Mouse (Mus musculus): ENCODE measurements around the gene Kazn.

- TF ChIP-seq CTCF (conservative IDR thresholded peaks at IDR 0.05; ENCODE audit: low read length): no peak
- TF ChIP-seq NANOG (IDR thresholded peaks at IDR 0.05; ENCODE audit: borderline replicate concordance, low read length): no peak
These were observed 59.7 kb downstream of the Kazn start for GRCm38 (mm10) chr4:142179531-142179930.

Data from E14TG2a.4 (cell line).